Mouse (Mus musculus): ENCODE data around the gene Mrpl34.

The Mrpl34 gene

GRCm38 (mm10) chr8:71469411-71469810, 4.7 kb downstream of the Mrpl34 start:
- DNase-seq = no peak

GRCm38 (mm10) chr8:71470146-71470912, 5.6 kb downstream of the Mrpl34 start:
- DNase-seq = peak in 1 of 2 experiments; percentile 19

GRCm38 (mm10) chr8:71470913-71471255, 6.1 kb downstream of the Mrpl34 start:
- peak in 1 of 2 experiments; percentile 19 for DNase-seq

GRCm38 (mm10) chr8:71471861-71472260, 7.1 kb downstream of the Mrpl34 start:
- peak in 1 of 2 experiments; percentile 11 for DNase-seq

GRCm38 (mm10) chr8:71472601-71473386, 8.0 kb downstream of the Mrpl34 start:
- DNase-seq = no peak

- DNase-seq = no peak
These were observed 9.6 kb downstream of the Mrpl34 start for GRCm38 (mm10) chr8:71474344-71474743.

- peak; percentile 52 to 72 for DNase-seq
These were observed 10.3 kb downstream of the Mrpl34 start for GRCm38 (mm10) chr8:71474785-71475701.

GRCm38 (mm10) chr8:71475702-71476075, 10.9 kb downstream of the Mrpl34 start:
- peak in 1 of 2 experiments; percentile 43 for DNase-seq

GRCm38 (mm10) chr8:71476099-71476940, 11.6 kb downstream of the Mrpl34 start:
- DNase-seq = peak; percentile 90 to 94

- DNase-seq = peak; percentile 51 to 71
These were observed 12.6 kb downstream of the Mrpl34 start for GRCm38 (mm10) chr8:71477196-71477845.

GRCm38 (mm10) chr8:71478943-71479342, 14.2 kb downstream of the Mrpl34 start:
- no peak for DNase-seq

- no peak for DNase-seq
These were observed 19.2 kb downstream of the Mrpl34 start for GRCm38 (mm10) chr8:71483932-71484331.

- no peak for DNase-seq
These were observed 20.0 kb downstream of the Mrpl34 start for GRCm38 (mm10) chr8:71484736-71485135.

GRCm38 (mm10) chr8:71485142-71486135, 20.7 kb downstream of the Mrpl34 start, which contains the start of gene Ano8:
Gene Ano8 (minus strand): TSS chr8:71485963.
- DNase-seq = peak; percentile 91 to 93

- DNase-seq = peak in 1 of 2 experiments; percentile 41
These were observed 21.4 kb downstream of the Mrpl34 start for GRCm38 (mm10) chr8:71486136-71486529.

GRCm38 (mm10) chr8:71487691-71488445, 23.1 kb downstream of the Mrpl34 start, which contains the start of gene Gtpbp3:
Gene Gtpbp3 (plus strand): TSS chr8:71488103.
- DNase-seq = peak; percentile 84 to 89

- DNase-seq = peak; percentile 85 to 88
These were observed 23.7 kb downstream of the Mrpl34 start for GRCm38 (mm10) chr8:71488454-71488853.

GRCm38 (mm10) chr8:71495039-71495438, 30.3 kb downstream of the Mrpl34 start:
- peak; percentile 89 to 93 for DNase-seq

- DNase-seq = peak; percentile 28 to 48
These were observed 31.1 kb downstream of the Mrpl34 start for GRCm38 (mm10) chr8:71495811-71496210.
